ENCODE assay signal across 7 mouse cellular contexts in genomic region chr19:6277661-6278438, GRCm38 (mm10). TPM values are rescaled to one million over a fixed set of nuclear protein-coding genes. Genes with fewer than 3 reads are reported as not detected.
A peak's percentile ranks its signal among the peaks of the same experiment; 100 is the strongest.
DNase-seq lines count a peak whose midpoint lies in the region; ATAC-seq and TF ChIP-seq lines count a peak whose summit lies in the region.

No protein-coding gene starts in this region.

- H3K9me3 ChIP-seq in intestine, embryonic 15.5 days: no peaks in the 10 kb centered on the region
- H3K9me3 ChIP-seq in neural tube, embryonic 15.5 days (replicated peaks): no peaks in the 10 kb centered on the region

- peak overlapping the region; percentile 80 for H3K4me2 ChIP-seq in intestine, embryonic 15.5 days (replicated peaks)
- H3K4me2 ChIP-seq in neural tube, embryonic 15.5 days: peak overlapping the region; percentile 98

- peak overlapping the region; percentile 78 for H3K9ac ChIP-seq in intestine, embryonic 15.5 days
- H3K9ac ChIP-seq in neural tube, embryonic 15.5 days (replicated peaks): peak overlapping the region; percentile 86

- peaks cover 10% of the 10 kb centered on the region; the same call in 1 of the 2 replicates for H3K36me3 ChIP-seq in intestine, embryonic 15.5 days
- peaks cover 24% of the 10 kb centered on the region for H3K36me3 ChIP-seq in neural tube, embryonic 15.5 days

- H3K27ac ChIP-seq in intestine, embryonic 15.5 days: peak overlapping the region; percentile 76
- peak overlapping the region; percentile 34; the same call in 1 of the 2 replicates for H3K27ac ChIP-seq in neural tube, embryonic 15.5 days (replicated peaks)

- DNase-seq in NIH3T3 (ENCODE audit: low read depth): peak; percentile 92
- peak; percentile 41 to 45 for DNase-seq in cerebellum, postnatal 10 days
- DNase-seq in gastrocnemius, postnatal 14 days: peak; percentile 80
- DNase-seq in lung, adult 2 months: peak; percentile 80
- DNase-seq in left cerebral cortex, adult 9 months (ENCODE audit: low spot score in 2 of 2): no peak

- peak; percentile 72; the same call in 1 of the 2 replicates for TF ChIP-seq POLR2A in lung, adult 2 months (IDR thresholded peaks at IDR 0.05; ENCODE audit: borderline replicate concordance, extremely low read depth, low read depth, low read length)

- 3% methylated on average over 10 of the region's 10 CpGs for WGBS in intestine, embryonic 15.5 days
- WGBS in lung, adult 2 months: 4% methylated on average over 10 of the region's 10 CpGs
- WGBS in neural tube, embryonic 15.5 days: 5% methylated on average over 10 of the region's 10 CpGs

- no peak for TF ChIP-seq CTCF in lung, adult 2 months (IDR thresholded peaks at IDR 0.05; ENCODE audit: insufficient read depth, low read length)

- H3K4me3 ChIP-seq in intestine, embryonic 15.5 days (replicated peaks): peak overlapping the region; percentile 74
- peak overlapping the region; percentile 90 for H3K4me3 ChIP-seq in lung, adult 2 months (replicated peaks; ENCODE audit: extremely low read depth, low read depth, low read length)
- H3K4me3 ChIP-seq in neural tube, embryonic 15.5 days (replicated peaks): peak overlapping the region; percentile 93

- peaks cover 43% of the 10 kb centered on the region for H3K4me1 ChIP-seq in intestine, embryonic 15.5 days (replicated peaks)
- H3K4me1 ChIP-seq in lung, adult 2 months (ENCODE audit: control insufficient read depth, insufficient read depth, low read length): peaks cover 22% of the 10 kb centered on the region
- peaks cover 47% of the 10 kb centered on the region for H3K4me1 ChIP-seq in neural tube, embryonic 15.5 days

- ATAC-seq in intestine, embryonic 15.5 days: peak; percentile 54
- no peak for ATAC-seq in neural tube, embryonic 15.5 days (ENCODE audit: low FRiP score)

- no peaks in the 10 kb centered on the region for H3K27me3 ChIP-seq in intestine, embryonic 15.5 days (replicated peaks)
- H3K27me3 ChIP-seq in neural tube, embryonic 15.5 days (replicated peaks): no peaks in the 10 kb centered on the region

- intact Hi-C loops in gastrocnemius, postnatal 14 days (cut with DNase I; ENCODE audit: low total_unique reads): no loop called here

RNA-seq across cellular contexts. Expression of gene Ehd1, which starts 1.3 kb away (rescaled TPM):
- 10 to 100 TPM; 40.5 to 50.8 TPM for total RNA-seq in gastrocnemius, postnatal 14 days (2021)
- polyA plus RNA-seq in intestine, embryonic 15.5 days (2015; fragmentation: Nextera tagmentation; extraction: Ambion mirVana): 88.8 and 115 TPM in 2 replicates
- 399 and 593 TPM in 2 replicates for polyA plus RNA-seq in lung, adult 2 months (2012; rRNA removed)
- polyA plus RNA-seq in neural tube, embryonic 15.5 days (2015; fragmentation: Nextera tagmentation; extraction: Ambion mirVana): 80.6 and 87.7 TPM in 2 replicates

RNA-seq across cellular contexts. Expression of gene Cdc42bpg, which starts 28.4 kb away (rescaled TPM):
- total RNA-seq in gastrocnemius, postnatal 14 days (2021): 1 to 10 TPM; 3.4 to 3.9 TPM
- polyA plus RNA-seq in intestine, embryonic 15.5 days (2015; fragmentation: Nextera tagmentation; extraction: Ambion mirVana): 1.0 and 1.4 TPM in 2 replicates
- 132 and 133 TPM in 2 replicates for polyA plus RNA-seq in lung, adult 2 months (2012; rRNA removed)
- 0.33 and 0.36 TPM in 2 replicates for polyA plus RNA-seq in neural tube, embryonic 15.5 days (2015; fragmentation: Nextera tagmentation; extraction: Ambion mirVana)

RNA-seq across cellular contexts. Expression of gene Atg2a, which starts 36.4 kb away (rescaled TPM):
- 10 to 100 TPM; 12.7 to 14.6 TPM for total RNA-seq in gastrocnemius, postnatal 14 days (2021)
- 6.9 and 8.7 TPM in 2 replicates for polyA plus RNA-seq in intestine, embryonic 15.5 days (2015; fragmentation: Nextera tagmentation; extraction: Ambion mirVana)
- polyA plus RNA-seq in lung, adult 2 months (2012; rRNA removed): 37.0 and 37.7 TPM in 2 replicates
- 12.5 and 12.9 TPM in 2 replicates for polyA plus RNA-seq in neural tube, embryonic 15.5 days (2015; fragmentation: Nextera tagmentation; extraction: Ambion mirVana)

RNA-seq across cellular contexts. Expression of gene Ppp2r5b, which starts 42.2 kb away (rescaled TPM):
- total RNA-seq in gastrocnemius, postnatal 14 days (2021): 10 to 100 TPM; 22.4 to 24.7 TPM
- polyA plus RNA-seq in intestine, embryonic 15.5 days (2015; fragmentation: Nextera tagmentation; extraction: Ambion mirVana): 21.2 and 22.3 TPM in 2 replicates
- 58.7 and 88.5 TPM in 2 replicates for polyA plus RNA-seq in lung, adult 2 months (2012; rRNA removed)
- 127 and 156 TPM in 2 replicates for polyA plus RNA-seq in neural tube, embryonic 15.5 days (2015; fragmentation: Nextera tagmentation; extraction: Ambion mirVana)

RNA-seq across cellular contexts. Expression of gene Gpha2, which starts 51.7 kb away (rescaled TPM):
- not detected for total RNA-seq in gastrocnemius, postnatal 14 days (2021)
- polyA plus RNA-seq in intestine, embryonic 15.5 days (2015; fragmentation: Nextera tagmentation; extraction: Ambion mirVana): 0.39 and 0.41 TPM in 2 replicates
- polyA plus RNA-seq in lung, adult 2 months (2012; rRNA removed): 1.7 and 2.6 TPM in 2 replicates
- 0.75 TPM in 1 of 2 replicates, not detected in the other for polyA plus RNA-seq in neural tube, embryonic 15.5 days (2015; fragmentation: Nextera tagmentation; extraction: Ambion mirVana)

Comparison
In these comparisons a context has a peak if more than half of its experiments do, and no peak if none do; other contexts are left out.
1. DNase-seq: peak in NIH3T3 (single experiment), cerebellum, postnatal 10 days (2 of 2), gastrocnemius, postnatal 14 days (single experiment) and lung, adult 2 months (single experiment); none in left cerebral cortex, adult 9 months (0 of 2).
2. RNA of gene Cdc42bpg, which starts 28.4 kb away (polyA plus RNA-seq): 132 to 133 TPM in lung, adult 2 months; 1.0 to 1.4 TPM in intestine, embryonic 15.5 days and 0.33 to 0.36 TPM in neural tube, embryonic 15.5 days; every median in the first group is over 10 times any median in the second.
3. Peak in every context shown above with its lines, with median percentiles within 50 percentile points of each other: H3K4me3 ChIP-seq.